Mouse (Mus musculus) cerebellum, postnatal 14 days (tissue): ENCODE data around the gene Olfr1205.

Source experiments
- DNase-seq, 2 experiments: peaks; one replicate each; pipeline ENCODE4 v3.0.0; 2021; ENCODE audit warnings: mixed read lengths in 2 of 2

Olfr1205 gene

DNA sequence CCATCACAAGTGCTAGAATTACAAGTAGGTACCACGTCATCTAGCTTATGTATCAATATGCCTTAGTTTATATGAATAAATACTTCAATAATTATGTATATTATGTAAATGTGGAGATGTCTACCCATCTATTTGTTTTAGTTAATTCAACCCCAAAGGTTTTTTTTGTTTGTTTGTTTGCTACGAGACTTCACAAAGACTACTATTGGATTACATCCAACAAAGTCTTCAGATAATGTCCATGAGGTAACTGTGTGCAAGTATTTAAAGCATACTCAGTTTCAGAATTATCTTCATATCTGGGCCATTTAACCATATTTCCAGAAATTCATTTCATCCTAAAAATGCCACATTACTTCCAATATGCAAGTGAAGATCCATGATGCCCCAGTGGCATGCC lies at the start of gene Olfr1205:
Gene Olfr1205 (plus strand): TSS at position 301 of the 400 bp plus-strand sequence.
- no peak for DNase-seq

DNA sequence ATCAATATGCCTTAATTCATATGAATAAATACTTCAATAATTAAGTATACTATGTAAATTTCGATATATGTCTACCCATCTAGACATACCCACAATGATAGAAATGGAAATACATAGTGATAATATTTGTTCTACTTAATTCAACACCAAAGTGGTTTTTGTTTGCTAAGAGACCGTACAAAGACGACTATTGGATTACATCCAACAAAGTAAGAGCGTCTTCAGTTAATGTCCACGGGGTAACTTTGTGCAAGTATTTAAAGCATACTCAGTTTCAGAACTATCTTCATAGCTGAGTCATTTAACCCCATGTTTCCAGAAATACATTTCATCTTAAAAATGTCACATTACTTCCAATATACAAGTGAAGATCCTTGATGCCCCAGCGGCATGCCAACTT lies 36.8 kb upstream of the Olfr1205 start, which contains the start of gene Olfr1201:
Gene Olfr1201 (plus strand): TSS at position 301 of the 400 bp plus-strand sequence.
- DNase-seq: no peak

DNA sequence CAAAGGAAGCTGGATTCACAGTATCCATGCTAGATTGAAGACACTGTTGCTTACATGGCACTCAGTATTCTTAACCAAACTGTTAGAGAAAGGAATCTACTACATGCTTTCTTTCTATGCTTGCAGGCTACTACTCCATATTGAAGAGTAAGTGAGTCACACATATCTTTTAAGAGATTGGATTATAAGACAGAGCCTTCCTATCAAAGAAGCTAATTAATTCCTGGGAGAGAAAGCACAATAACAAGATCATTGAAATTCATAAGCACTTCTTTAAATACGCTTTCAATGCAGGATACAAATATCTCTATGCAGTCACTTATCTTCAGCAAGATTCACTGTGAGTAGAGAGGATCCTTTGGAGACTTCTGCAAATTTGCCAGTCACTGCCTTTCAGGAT lies 15.3 kb upstream of the Olfr1205 start, which contains the start of gene Olfr1202:
Gene Olfr1202 (plus strand): TSS at position 301 of the 400 bp plus-strand sequence.
- no peak for DNase-seq

- no peak for DNase-seq
Observed at GRCm38 (mm10) chr2:88838477-88838876, 8.9 kb downstream of the Olfr1205 start.

- no peak for DNase-seq
Observed at GRCm38 (mm10) chr2:88848992-88849391, 19.5 kb downstream of the Olfr1205 start, which contains the start of gene Olfr1204. Olfr1204 (plus strand) TSS chr2:88849292.

- DNase-seq: no peak
Observed at GRCm38 (mm10) chr2:88862931-88863330, 33.4 kb downstream of the Olfr1205 start, which contains the start of gene Olfr1206. Olfr1206 (plus strand) TSS chr2:88863231.
